Mouse (Mus musculus): Measurements from ENCODE around the gene Slc30a5. TPM values are rescaled to one million over a fixed set of nuclear protein-coding genes. Genes with fewer than 3 reads are reported as not detected.

Slc30a5 gene
- total and polyA plus RNA-seq, 3 experiments: 13.4 to 21.2 (median 21.0) TPM

DNA sequence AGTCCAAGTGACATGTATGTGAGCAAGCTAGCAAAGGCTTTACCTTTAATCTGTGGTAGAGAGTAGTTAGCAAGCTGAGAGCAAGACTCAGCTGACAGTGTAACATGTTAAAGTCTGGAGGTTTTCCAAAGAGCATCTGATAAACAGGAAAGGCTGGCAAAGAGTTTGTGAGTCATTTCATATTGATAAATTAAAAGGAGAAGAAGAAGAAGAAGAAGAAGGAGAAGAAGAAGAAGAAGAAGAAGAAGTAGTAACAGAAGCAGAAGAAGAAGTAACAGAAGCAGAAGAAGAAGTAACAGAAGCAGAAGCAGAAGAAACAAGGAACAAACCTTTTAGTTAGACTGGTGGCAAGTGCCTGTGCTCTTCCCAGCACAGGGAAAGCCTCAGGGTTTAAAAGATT is 1.6 kb upstream of the Slc30a5 start:
- Histone ChIP-seq H3K27ac (no peak overlapping the region), H3K4me3 (no peak overlapping the region), H3K36me3 (ENCODE audit: control insufficient read depth, insufficient read depth, low read length) (peaks cover 7% of the 10 kb centered on the region; the same call in 1 of the 2 replicates), H3K27me3 (ENCODE audit: control insufficient read depth, insufficient read depth, low read length) (no peaks in the 10 kb centered on the region), H3K79me2 (replicated peaks; ENCODE audit: control insufficient read depth, insufficient read depth, low read length) (peaks cover 1% of the 10 kb centered on the region; the same call in 1 of the 2 replicates), H3K4me1 (ENCODE audit: control insufficient read depth, insufficient read depth, low read length) (peaks cover 5% of the 10 kb centered on the region), H3K9ac (ENCODE audit: low read depth, low read length) (no peak overlapping the region)
- intact Hi-C loops (cut with DNase I): no loop called here
- no peak for TF ChIP-seq EP300 (IDR thresholded peaks at IDR 0.05; ENCODE audit: insufficient read depth, low read depth, low read length)
- TF ChIP-seq POLR2A (IDR thresholded peaks at IDR 0.05; ENCODE audit: insufficient read depth, low read depth, low read length): no peak
- no peak for TF ChIP-seq CTCF (IDR thresholded peaks at IDR 0.05)
- DNase-seq: no peak

DNA sequence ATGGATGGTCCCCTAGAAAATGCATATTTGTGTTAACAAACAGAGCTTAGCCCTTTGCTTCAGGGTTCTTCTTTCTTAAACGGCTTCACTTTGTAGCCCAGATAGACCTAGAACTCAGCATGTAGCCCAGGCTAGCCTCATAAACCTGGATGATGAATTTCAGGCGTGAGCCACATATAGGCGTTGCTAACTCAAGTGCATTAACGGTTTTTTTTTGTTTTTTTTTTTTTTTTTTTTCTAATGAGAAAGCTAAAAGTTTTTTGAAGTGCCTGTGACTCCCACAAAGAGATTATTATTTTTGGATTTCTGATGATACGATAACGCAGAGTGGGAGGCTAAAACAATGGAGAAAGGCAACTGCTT is 394 bp upstream of the Slc30a5 start:
- no peak for DNase-seq
- Histone ChIP-seq H3K4me1 (ENCODE audit: control insufficient read depth, insufficient read depth, low read length) (peaks cover 5% of the 10 kb centered on the region), H3K27ac (no peak overlapping the region), H3K4me3 (peak overlapping the region; percentile 100; the same call in 1 of the 2 replicates), H3K27me3 (ENCODE audit: control insufficient read depth, insufficient read depth, low read length) (no peaks in the 10 kb centered on the region), H3K36me3 (ENCODE audit: control insufficient read depth, insufficient read depth, low read length) (peaks cover 7% of the 10 kb centered on the region; the same call in 1 of the 2 replicates), H3K9ac (ENCODE audit: low read depth, low read length) (no peak overlapping the region), H3K79me2 (replicated peaks; ENCODE audit: control insufficient read depth, insufficient read depth, low read length) (peaks cover 1% of the 10 kb centered on the region; the same call in 1 of the 2 replicates)
- intact Hi-C loops (cut with DNase I): loop anchor here (1.0 to 2.0 kb wide), 2 partner anchors 47 to 89 kb away; partner anchors contain the start of genes Ccnb1 and Mrps36
- 42% methylated on average over 6 of the region's 6 CpGs for WGBS
- no peak for TF ChIP-seq POLR2A (IDR thresholded peaks at IDR 0.05; ENCODE audit: insufficient read depth, low read depth, low read length)
- no peak for TF ChIP-seq EP300 (IDR thresholded peaks at IDR 0.05; ENCODE audit: insufficient read depth, low read depth, low read length)
- no peak for TF ChIP-seq CTCF (IDR thresholded peaks at IDR 0.05)

DNA sequence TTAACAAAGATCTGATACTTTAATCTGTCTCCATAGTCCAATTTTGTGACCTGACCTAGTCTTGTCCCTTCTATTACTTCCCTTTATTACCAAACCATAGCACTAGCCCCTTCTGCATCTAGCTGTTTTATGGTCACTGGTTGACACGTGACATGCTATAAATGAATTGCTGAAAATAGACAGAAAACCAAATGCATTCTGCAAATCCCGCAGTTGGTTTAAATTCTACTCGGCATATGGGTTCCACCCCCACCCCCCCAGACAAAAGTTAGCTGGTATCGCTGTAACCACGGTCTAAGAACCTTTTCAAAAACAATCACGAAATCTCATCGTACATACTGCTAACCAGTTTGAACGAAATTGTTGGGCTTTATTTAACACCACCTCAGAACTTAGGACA is 1.0 kb downstream of the Slc30a5 start:
- DNase-seq: no peak
- H3K4me1 ChIP-seq (ENCODE audit: control insufficient read depth, insufficient read depth, low read length): peaks cover 5% of the 10 kb centered on the region
- peak overlapping the region; percentile 89 for H3K9ac ChIP-seq (ENCODE audit: low read depth, low read length)
- peaks cover 1% of the 10 kb centered on the region; the same call in 1 of the 2 replicates for H3K79me2 ChIP-seq (replicated peaks; ENCODE audit: control insufficient read depth, insufficient read depth, low read length)
- H3K27ac ChIP-seq: peak overlapping the region; percentile 94
- H3K4me3 ChIP-seq: peak overlapping the region; percentile 100
- peaks cover 7% of the 10 kb centered on the region; the same call in 1 of the 2 replicates for H3K36me3 ChIP-seq (ENCODE audit: control insufficient read depth, insufficient read depth, low read length)
- H3K27me3 ChIP-seq (ENCODE audit: control insufficient read depth, insufficient read depth, low read length): no peaks in the 10 kb centered on the region
- WGBS: 2% methylated on average over 8 of the region's 8 CpGs
- intact Hi-C loops (cut with DNase I): loop anchor here (2.0 kb wide), 1 partner anchor 87 kb away; the partner anchor contains the start of gene Mrps36
- TF ChIP-seq EP300 (IDR thresholded peaks at IDR 0.05; ENCODE audit: insufficient read depth, low read depth, low read length): no peak
- TF ChIP-seq CTCF (IDR thresholded peaks at IDR 0.05): no peak
- no peak for TF ChIP-seq POLR2A (IDR thresholded peaks at IDR 0.05; ENCODE audit: insufficient read depth, low read depth, low read length)

DNA sequence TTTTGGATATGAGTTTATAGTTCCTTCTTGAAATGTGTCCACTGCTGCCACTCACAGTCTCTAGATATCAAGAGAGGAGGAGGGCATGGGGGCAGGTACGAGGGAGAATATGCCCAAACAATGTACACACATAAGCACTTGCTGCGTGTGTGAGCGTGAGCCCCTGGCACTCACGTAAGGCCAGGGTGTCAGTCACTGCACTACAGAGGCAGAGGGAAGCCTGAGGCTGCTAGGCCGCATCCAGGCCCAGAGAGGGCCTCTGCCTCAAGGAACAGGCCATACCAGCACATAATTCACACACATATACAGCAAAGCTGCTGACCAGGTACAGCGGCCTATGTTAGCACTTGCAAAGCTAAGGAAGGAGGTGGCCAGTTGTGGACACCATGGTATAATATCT is 2.1 kb downstream of the Slc30a5 start:
- TF ChIP-seq EP300 (IDR thresholded peaks at IDR 0.05; ENCODE audit: insufficient read depth, low read depth, low read length) (no peak), POLR2A (IDR thresholded peaks at IDR 0.05; ENCODE audit: insufficient read depth, low read depth, low read length) (no peak), CTCF (IDR thresholded peaks at IDR 0.05) (no peak)
- Histone ChIP-seq H3K27ac (no peak overlapping the region), H3K79me2 (replicated peaks; ENCODE audit: control insufficient read depth, insufficient read depth, low read length) (peaks cover 1% of the 10 kb centered on the region; the same call in 1 of the 2 replicates), H3K4me3 (no peak overlapping the region), H3K36me3 (ENCODE audit: control insufficient read depth, insufficient read depth, low read length) (peaks cover 7% of the 10 kb centered on the region; the same call in 1 of the 2 replicates), H3K4me1 (ENCODE audit: control insufficient read depth, insufficient read depth, low read length) (peaks cover 5% of the 10 kb centered on the region), H3K27me3 (ENCODE audit: control insufficient read depth, insufficient read depth, low read length) (no peaks in the 10 kb centered on the region), H3K9ac (ENCODE audit: low read depth, low read length) (peak overlapping the region; percentile 8; the same call in 1 of the 2 replicates)
- WGBS: 87% methylated on average over 6 of the region's 6 CpGs
- intact Hi-C loops (cut with DNase I): no loop called here
- DNase-seq: no peak

DNA sequence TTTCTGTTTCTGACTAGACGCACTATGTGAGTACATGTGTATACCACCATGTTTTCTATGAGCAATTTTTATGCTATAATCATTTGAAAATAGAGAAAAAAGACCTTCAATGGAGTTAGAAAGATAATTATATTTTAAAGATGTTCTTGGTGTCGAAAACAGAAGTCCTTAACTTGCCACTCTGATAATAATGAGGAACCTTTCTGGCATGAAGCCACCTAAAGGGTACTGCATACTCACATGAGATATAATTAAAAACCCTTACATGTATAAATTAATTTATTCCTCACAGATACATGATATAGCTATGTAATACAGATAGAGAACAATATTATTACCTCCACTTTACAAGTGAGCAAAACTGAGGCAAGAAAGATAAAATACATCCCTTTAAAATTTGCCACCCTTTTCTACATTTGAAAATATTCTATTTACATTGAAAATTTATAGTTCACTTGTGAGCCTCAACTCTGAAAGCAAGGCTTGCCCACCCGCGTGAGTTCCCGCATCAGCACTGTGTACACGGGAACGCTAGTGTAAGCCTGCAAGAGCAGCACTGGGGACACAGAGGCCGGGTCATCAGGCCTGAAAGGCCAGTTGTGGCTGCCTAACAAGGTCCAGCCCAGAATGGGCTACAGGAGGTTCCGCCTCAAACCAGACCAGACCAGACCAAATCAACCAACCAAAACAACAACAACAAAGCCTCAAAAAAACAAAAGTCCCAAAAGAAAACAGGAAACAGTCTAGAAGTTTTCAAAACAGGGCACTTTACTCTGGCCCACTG is 7.4 kb downstream of the Slc30a5 start:
- no peak overlapping the region for H3K9ac ChIP-seq (ENCODE audit: low read depth, low read length)
- TF ChIP-seq CTCF (IDR thresholded peaks at IDR 0.05): no peak
- no peak for TF ChIP-seq EP300 (IDR thresholded peaks at IDR 0.05; ENCODE audit: insufficient read depth, low read depth, low read length)
- TF ChIP-seq POLR2A (IDR thresholded peaks at IDR 0.05; ENCODE audit: insufficient read depth, low read depth, low read length): no peak
- H3K36me3 ChIP-seq (ENCODE audit: control insufficient read depth, insufficient read depth, low read length): peaks cover 2% of the 10 kb centered on the region; the same call in 1 of the 2 replicates
- no peaks in the 10 kb centered on the region for H3K79me2 ChIP-seq (replicated peaks; ENCODE audit: control insufficient read depth, insufficient read depth, low read length)
- 89% methylated on average over 9 of the region's 9 CpGs for WGBS
- H3K27me3 ChIP-seq (ENCODE audit: control insufficient read depth, insufficient read depth, low read length): no peaks in the 10 kb centered on the region
- H3K4me3 ChIP-seq: no peak overlapping the region
- H3K27ac ChIP-seq: no peak overlapping the region
- H3K4me1 ChIP-seq (ENCODE audit: control insufficient read depth, insufficient read depth, low read length): no peaks in the 10 kb centered on the region
- intact Hi-C loops (cut with DNase I): no loop called here
- DNase-seq: no peak

DNA sequence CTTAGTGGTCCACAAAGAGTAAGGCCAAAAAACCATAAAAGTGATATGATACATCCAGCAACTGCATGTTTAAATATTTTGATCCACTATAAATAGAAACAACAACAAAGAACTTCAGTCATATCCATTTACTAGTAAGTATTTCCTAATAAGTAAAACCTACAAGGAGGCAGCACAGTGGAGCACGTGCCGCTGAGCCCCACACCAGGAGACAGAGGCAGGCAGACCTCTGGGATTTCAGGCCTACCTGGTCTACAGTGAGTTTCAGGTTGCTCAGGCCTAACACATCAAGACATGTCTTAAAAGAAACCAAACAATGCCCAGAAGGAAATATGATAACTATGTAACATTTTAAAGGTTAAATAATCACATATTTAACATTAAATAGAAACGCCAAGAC is 8.3 kb downstream of the Slc30a5 start:
- Histone ChIP-seq H3K27ac (no peak overlapping the region), H3K9ac (ENCODE audit: low read depth, low read length) (no peak overlapping the region), H3K79me2 (replicated peaks; ENCODE audit: control insufficient read depth, insufficient read depth, low read length) (no peaks in the 10 kb centered on the region), H3K4me1 (ENCODE audit: control insufficient read depth, insufficient read depth, low read length) (no peaks in the 10 kb centered on the region), H3K36me3 (ENCODE audit: control insufficient read depth, insufficient read depth, low read length) (no peaks in the 10 kb centered on the region; the same call in 1 of the 2 replicates), H3K4me3 (no peak overlapping the region), H3K27me3 (ENCODE audit: control insufficient read depth, insufficient read depth, low read length) (no peaks in the 10 kb centered on the region)
- TF ChIP-seq POLR2A (IDR thresholded peaks at IDR 0.05; ENCODE audit: insufficient read depth, low read depth, low read length) (no peak), EP300 (IDR thresholded peaks at IDR 0.05; ENCODE audit: insufficient read depth, low read depth, low read length) (no peak), CTCF (IDR thresholded peaks at IDR 0.05) (no peak)
- no peak for DNase-seq
- intact Hi-C loops (cut with DNase I): no loop called here
- 93% methylated on average over 3 of the region's 3 CpGs for WGBS

Data from heart, adult 2 months (tissue).